Mouse (Mus musculus) testis, adult 2 months (tissue): Measurements from ENCODE around the gene Ghrh.

ENCODE experiments used
- CTCF ChIP-seq: fragments of 200-500 bp; IDR thresholded peaks from 2 replicates; pipeline ENCODE4 v1.5.1; 2012; ENCODE audit warnings: low read depth, mild to moderate bottlenecking, inconsistent platforms, low read length, moderate library complexity; ENCODE audit not compliant: control insufficient read depth, insufficient read depth, insufficient replicate concordance
- POLR2A ChIP-seq: fragments of 200-500 bp; IDR thresholded peaks from 2 replicates; pipeline ENCODE4 v1.6.1; 2012; ENCODE audit warnings: low read depth, mild to moderate bottlenecking, inconsistent platforms, low read length, moderate library complexity; ENCODE audit not compliant: control insufficient read depth

DNA sequence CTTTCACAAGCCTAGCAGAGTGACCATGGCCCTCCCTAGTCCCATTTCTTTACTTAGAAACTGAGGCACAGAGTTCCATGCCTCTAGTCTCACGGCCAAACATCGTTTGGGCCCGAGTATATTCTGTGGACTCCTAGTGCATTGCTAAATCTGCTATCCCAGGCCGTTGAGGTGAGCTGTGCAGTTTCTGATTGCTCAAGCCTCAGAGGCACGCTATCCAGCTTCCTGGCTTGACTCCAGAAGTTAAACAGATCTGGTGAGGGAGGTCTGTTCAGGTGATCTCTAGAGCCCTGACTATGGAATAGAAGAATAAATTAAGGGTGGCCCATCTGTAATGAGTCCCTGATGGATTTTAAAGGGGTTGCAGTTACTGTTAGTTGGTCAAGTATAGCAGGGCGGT, 30.1 kb downstream of the Ghrh start:
- TF ChIP-seq CTCF (no peak), POLR2A (no peak)
